Mouse (Mus musculus): ENCODE results near the gene Ubash3b.

The Ubash3b gene

DNA sequence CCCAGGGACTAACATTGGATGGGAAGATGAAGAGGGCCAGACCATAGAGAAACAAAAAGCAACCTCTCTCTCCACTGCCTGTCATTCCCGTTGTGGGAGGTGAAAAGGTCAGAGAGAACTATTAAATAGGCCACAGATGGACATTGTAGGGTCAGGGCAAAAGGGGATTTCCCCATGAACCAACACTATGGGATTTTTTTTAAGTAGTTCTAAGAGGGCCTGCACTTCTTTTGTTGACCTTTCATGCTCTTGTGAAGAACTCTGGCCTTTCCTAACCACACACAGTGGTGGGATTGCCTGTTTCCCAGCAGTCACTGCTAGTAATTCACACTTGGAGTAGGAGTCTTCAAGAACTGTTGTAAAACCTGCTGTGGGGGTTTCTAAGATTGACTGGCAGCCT is 153.7 kb downstream of the Ubash3b start:
- in situ Hi-C loops (cut with MseI, MboI): no loop called here

DNA sequence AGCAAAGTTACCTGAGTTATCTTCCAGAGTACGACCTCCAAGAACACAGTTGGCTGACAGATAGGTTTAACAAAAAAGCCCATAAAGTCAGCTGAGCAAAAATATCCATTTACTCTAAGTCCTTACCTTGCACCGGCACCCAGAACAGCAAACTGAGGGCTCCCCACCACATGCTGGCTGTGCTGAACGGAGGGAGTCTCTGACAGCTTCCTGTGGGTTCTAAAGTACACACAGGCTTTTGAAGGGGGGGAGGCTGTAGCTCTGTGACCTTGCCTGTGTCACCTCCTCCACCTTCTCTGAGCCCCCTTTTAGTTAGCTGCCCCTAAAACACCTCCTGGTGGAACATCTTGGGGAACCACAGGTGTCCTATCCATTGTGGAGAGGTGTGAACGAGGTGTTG is 157.1 kb downstream of the Ubash3b start, which contains the start of gene Crtam:
TSS of gene Crtam (minus strand) at position 214 of the 400 bp plus-strand sequence.
- in situ Hi-C loops (cut with MseI, MboI): no loop called here

GRCm38 (mm10) chr9:40997116-40997779 is 164.2 kb downstream of the Ubash3b start:
- in situ Hi-C loops (cut with MseI, MboI): no loop called here

DNA sequence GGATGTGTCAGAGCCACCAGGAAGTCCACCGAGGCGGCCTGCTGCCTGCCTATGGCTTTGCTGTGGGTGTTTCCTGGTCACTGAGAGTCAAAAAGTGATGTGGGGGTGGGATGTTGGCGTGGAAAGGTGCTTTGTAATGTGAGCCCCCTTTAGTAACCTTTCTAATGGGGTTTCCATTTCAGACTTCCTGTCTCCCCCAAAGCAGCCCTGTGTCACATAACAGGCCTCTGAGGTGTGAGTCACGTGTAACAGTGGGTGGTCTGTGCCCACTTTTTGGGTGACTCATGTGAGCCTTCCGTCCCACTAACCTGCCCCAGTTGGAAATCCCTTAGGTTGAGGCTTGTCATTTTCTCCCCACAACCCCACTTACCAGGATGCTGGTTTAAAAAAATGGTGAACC is 167.4 kb downstream of the Ubash3b start:
- in situ Hi-C loops (cut with MseI, MboI): no loop called here

- in situ Hi-C loops (cut with MseI, MboI): no loop called here
Measured at GRCm38 (mm10) chr9:40991511-40991910, 170.0 kb downstream of the Ubash3b start.

DNA sequence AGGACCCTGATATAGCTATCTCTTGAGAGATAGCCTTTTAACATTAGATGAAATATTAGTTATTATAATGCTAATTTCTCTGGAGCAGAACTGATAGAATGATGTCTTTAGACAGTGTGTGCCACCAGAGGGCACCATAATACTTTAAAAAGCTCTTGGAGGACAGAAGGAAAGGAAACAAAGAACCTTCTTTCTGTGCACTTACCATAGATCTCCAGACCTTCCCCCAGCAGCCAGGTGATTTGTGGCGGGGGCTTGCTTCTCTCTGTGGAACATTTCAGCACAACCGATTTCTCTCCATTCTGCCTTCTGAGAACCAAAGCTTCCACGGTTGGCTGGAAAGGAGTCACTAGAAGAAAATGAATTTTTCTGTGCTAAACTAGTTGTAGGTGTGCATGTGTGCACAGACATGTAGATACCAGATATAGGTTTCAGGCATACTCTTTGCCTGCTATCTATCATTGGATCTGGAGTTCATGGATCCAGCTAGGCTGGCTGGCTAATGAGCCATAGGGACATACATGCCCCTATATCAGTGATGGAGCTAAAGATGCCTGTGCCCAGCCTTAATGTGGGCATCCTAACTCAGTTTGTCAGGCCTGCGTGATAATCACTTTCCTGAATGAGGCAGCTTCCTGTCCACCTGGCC is 171.4 kb downstream of the Ubash3b start:
- in situ Hi-C loops (cut with MseI, MboI): no loop called here

DNA sequence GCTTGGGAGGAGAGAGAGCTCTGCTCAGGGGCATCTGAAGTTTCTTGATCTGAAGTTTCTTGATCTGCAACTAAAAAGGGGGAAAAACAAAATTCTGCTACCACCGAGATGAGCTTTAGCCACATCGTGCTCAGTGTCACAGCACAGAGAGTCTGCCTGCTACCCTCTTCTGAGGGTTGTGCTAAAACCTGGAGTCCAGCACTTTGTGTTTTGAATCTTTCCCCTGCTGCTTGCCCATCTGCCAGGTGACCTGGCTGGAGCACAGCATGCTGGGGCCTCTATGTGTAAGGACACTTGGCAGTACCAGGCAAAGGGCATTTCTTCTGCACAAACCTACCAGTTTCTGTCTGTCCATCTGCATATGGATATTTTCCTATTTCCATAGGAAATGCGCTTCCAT is 177.2 kb downstream of the Ubash3b start:
- in situ Hi-C loops (cut with MseI, MboI): loop anchor here (5.0 kb wide), 1 partner anchor 152 kb away; no protein-coding TSS in a partner anchor

DNA sequence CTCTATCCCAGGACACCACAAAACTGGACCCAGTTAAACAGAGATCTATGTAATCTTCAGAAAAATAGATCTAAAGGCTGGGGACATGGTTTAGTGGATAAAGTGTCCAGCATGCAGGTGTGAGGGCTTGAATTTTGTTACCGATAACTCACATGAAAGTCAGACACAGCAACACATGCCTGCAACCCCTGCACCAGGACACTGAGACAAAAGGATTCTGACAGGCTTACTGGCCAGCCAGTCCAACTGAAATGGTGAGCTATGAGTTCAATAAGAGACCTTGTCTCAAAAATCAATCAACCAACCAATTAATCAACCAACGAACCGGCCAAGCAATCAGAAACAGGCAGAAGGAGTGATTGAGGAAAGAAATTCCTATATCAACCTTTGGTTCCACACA is 177.7 kb downstream of the Ubash3b start:
- in situ Hi-C loops (cut with MseI, MboI): loop anchor here (5.0 kb wide), 1 partner anchor 151 kb away; no protein-coding TSS in a partner anchor

GRCm38 (mm10) chr9:40982480-40982879 is 179.0 kb downstream of the Ubash3b start:
- in situ Hi-C loops (cut with MseI, MboI): loop anchor here (5.0 kb wide), 1 partner anchor 150 kb away; no protein-coding TSS in a partner anchor

DNA sequence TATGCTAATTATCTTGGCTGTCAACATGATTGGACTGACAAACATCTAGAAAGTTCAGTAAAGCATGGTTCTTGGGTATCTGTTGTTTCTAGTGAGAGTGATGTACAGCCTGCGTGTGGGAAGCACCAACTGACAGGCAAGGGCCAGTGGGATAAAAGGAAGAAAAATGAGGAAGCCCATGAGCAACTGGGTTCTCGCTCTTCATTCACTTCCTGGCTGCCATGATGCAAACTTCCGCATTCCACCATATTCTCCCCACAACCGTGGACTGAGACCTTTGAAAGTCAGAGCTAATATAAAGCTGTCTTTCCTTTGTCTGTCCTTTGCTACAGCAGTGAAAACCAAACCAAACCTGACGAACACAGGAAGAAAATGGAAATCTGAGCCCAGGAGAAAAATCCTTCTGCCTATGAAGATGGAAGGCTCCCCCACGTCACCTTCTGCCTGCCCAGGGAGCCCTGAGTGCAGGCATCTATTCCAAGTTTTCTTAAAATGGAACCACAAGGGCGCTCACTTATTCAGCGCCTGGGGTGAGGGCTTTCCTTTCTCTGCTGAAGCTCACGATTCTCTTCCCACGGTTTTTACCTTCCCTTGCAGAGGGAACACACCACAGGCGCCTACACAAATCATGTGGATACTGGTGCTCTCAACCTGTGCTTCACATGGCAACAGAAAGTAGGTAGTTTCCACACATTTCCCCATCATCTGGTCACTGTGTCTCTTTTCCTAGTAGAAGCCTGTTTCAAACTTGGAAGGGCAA is 187.3 kb downstream of the Ubash3b start:
- in situ Hi-C loops (cut with MseI, MboI): no loop called here

- in situ Hi-C loops (cut with MseI, MboI): no loop called here
Measured at GRCm38 (mm10) chr9:40964418-40964714, 197.1 kb downstream of the Ubash3b start.

DNA sequence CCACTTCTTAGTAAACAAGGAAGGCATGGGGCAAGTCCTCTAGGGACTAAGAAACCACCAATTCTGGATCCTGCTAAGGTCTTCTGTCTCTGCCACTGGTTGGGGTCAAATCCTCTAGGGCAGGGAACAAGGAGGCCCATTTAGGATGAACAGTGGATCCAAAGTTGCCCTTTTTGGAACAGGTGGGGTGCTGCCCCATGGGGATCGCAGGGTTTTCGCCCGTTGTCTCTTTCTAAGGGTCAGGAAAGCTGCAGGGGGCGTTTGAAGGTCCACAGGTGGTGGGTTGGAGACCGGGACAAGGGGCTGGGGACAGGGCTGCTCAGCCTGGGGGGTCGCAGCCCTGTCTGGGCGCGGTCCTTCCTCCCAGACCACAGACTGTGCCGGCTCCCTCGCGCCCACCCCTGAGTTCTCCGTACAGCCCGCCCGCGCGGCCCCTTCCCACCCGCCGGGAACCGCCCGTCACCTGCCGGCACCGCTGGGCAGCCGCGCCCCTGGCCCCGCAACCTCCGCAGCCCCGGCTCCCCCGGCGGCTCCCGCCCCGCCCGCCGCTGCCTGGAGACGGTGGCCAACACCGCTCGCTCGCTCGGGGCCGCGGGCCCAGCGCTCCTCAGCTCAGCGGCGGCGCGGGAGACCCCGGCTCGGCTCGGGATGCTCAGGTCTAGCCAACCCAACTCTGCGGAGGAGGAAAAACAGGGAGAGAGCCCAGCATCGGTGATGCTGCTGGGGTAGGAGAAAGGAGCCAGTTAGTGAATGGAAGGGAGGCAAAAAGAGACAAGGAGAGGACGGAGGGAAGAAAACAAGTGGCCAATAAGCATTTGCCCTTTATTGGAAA is 197.7 kb downstream of the Ubash3b start, which contains the start of gene Jhy:
TSS of gene Jhy (minus strand) at position 533 of the 832 bp plus-strand sequence.
- in situ Hi-C loops (cut with MseI, MboI): no loop called here

DNA sequence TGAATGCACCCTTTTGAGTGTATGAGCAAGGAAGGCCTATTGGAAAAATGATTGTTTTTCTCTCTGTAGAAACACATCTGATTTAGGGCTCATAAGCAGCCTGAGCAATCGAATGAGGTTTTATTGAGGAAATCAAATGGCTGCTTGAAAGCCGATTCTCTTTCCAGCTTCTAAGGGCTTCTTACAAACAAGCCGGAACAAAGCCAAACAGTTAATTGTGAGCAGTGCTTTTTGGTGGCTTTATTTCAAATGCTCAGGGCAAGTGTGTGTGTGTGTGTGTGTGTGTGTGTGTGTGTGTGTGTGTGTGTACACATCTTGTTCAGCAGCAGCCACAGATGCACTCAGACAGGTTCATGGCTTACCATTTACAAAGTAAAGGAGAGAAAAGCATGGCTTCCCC is 200.1 kb downstream of the Ubash3b start:
- in situ Hi-C loops (cut with MseI, MboI): no loop called here

All from mouse trophoblast stem cell (cell line).